Mouse (Mus musculus) cerebellum, postnatal 25 days (tissue): Measurements from ENCODE around the gene Acsl1.

Experiments used
- DNase-seq, 2 experiments: peaks; one replicate each; pipeline ENCODE4 v3.0.0; 2021; ENCODE audit warnings: mixed read lengths in 2 of 2

The Acsl1 gene

GRCm38 (mm10) chr8:46475942-46476341, 5.1 kb downstream of the Acsl1 start:
- no peak for DNase-seq

GRCm38 (mm10) chr8:46477747-46478458, 7.1 kb downstream of the Acsl1 start:
- DNase-seq, result no peak

- DNase-seq, result no peak
Observed at GRCm38 (mm10) chr8:46478783-46479182, 7.9 kb downstream of the Acsl1 start.

- DNase-seq, result no peak
Observed at GRCm38 (mm10) chr8:46479794-46480532, 9.1 kb downstream of the Acsl1 start.

GRCm38 (mm10) chr8:46480533-46480900, 9.7 kb downstream of the Acsl1 start:
- no peak for DNase-seq

GRCm38 (mm10) chr8:46482771-46483170, 11.9 kb downstream of the Acsl1 start:
- DNase-seq, result peak in 1 of 2 experiments; percentile 1

GRCm38 (mm10) chr8:46483247-46483646, 12.4 kb downstream of the Acsl1 start:
- DNase-seq, result peak in 1 of 2 experiments; percentile 3

GRCm38 (mm10) chr8:46484077-46484476, 13.2 kb downstream of the Acsl1 start:
- DNase-seq, result no peak

- peak in 1 of 2 experiments; percentile 0 for DNase-seq
Observed at GRCm38 (mm10) chr8:46484931-46485463, 14.2 kb downstream of the Acsl1 start.

GRCm38 (mm10) chr8:46488085-46488561, 17.3 kb downstream of the Acsl1 start:
- DNase-seq, result no peak

GRCm38 (mm10) chr8:46489196-46489595, 18.4 kb downstream of the Acsl1 start:
- DNase-seq, result no peak

- no peak for DNase-seq
Observed at GRCm38 (mm10) chr8:46490250-46490649, 19.4 kb downstream of the Acsl1 start.

GRCm38 (mm10) chr8:46490821-46491220, 20.0 kb downstream of the Acsl1 start:
- no peak for DNase-seq

- DNase-seq, result no peak
Observed at GRCm38 (mm10) chr8:46493495-46494170, 22.8 kb downstream of the Acsl1 start.

- no peak for DNase-seq
Observed at GRCm38 (mm10) chr8:46496852-46497251, 26.0 kb downstream of the Acsl1 start.

- no peak for DNase-seq
Observed at GRCm38 (mm10) chr8:46497314-46498011, 26.6 kb downstream of the Acsl1 start.

- no peak for DNase-seq
Observed at GRCm38 (mm10) chr8:46499376-46500061, 28.7 kb downstream of the Acsl1 start.

GRCm38 (mm10) chr8:46502333-46503071, 31.7 kb downstream of the Acsl1 start:
- peak in 1 of 2 experiments; percentile 16 for DNase-seq

- DNase-seq, result no peak
Observed at GRCm38 (mm10) chr8:46503072-46503695, 32.3 kb downstream of the Acsl1 start.

- no peak for DNase-seq
Observed at GRCm38 (mm10) chr8:46504196-46504595, 33.4 kb downstream of the Acsl1 start.
